Mouse (Mus musculus) testis, postnatal 10 days (tissue): Measurements from ENCODE around the gene Olfr1019.

Experiments used
- DNase-seq: peaks from one replicate; pipeline ENCODE4 v3.0.0; 2021; ENCODE audit warnings: low spot score

Olfr1019 gene

GRCm38 (mm10) chr2:85845383-85845782 lies at the start of gene Olfr1019:
Olfr1019 (minus strand) TSS chr2:85845483.
- DNase-seq: no peak

- no peak for DNase-seq
Measured at GRCm38 (mm10) chr2:85885340-85885739, 40.1 kb upstream of the Olfr1019 start, which contains the start of gene Olfr1023. Olfr1023 (plus strand) TSS chr2:85885640.

GRCm38 (mm10) chr2:85868294-85868693 lies 23.0 kb upstream of the Olfr1019 start, which contains the start of gene Olfr1022:
Olfr1022 (plus strand) TSS chr2:85868594.
- DNase-seq: no peak

GRCm38 (mm10) chr2:85846730-85847129 lies 1.4 kb upstream of the Olfr1019 start, which contains the start of gene Olfr1020:
Olfr1020 (plus strand) TSS chr2:85847030.
- no peak for DNase-seq

GRCm38 (mm10) chr2:85818179-85818578 lies 27.1 kb downstream of the Olfr1019 start, which contains the start of gene Olfr1018:
Olfr1018 (plus strand) TSS chr2:85818479.
- DNase-seq: no peak

GRCm38 (mm10) chr2:85804501-85804900 lies 40.8 kb downstream of the Olfr1019 start:
- no peak for DNase-seq

- no peak for DNase-seq
Measured at GRCm38 (mm10) chr2:85802444-85802843, 42.8 kb downstream of the Olfr1019 start, which contains the start of gene Olfr1016. Olfr1016 (minus strand) TSS chr2:85802544.

- DNase-seq: no peak
Measured at GRCm38 (mm10) chr2:85792331-85792730, 53.0 kb downstream of the Olfr1019 start.
